Mouse (Mus musculus) heart, embryonic 16.5 days (tissue): ENCODE results near the gene Dnajb11. TPM values are rescaled to one million over a fixed set of nuclear protein-coding genes. Genes with fewer than 3 reads are reported as not detected.
A peak's percentile ranks its signal among the peaks of the same experiment; 100 is the strongest.

Source experiments
- ATAC-seq: fragments of 200-750 bp; cut with Nextera tagmentation; replicated peaks from 2 replicates; pipeline ENCODE4 v1.8.0; 2017; ENCODE audit warnings: moderate number of reproducible peaks; ENCODE audit not compliant: insufficient read depth, low FRiP score; ENCODE audit errors: extremely low read depth
- H3K27ac ChIP-seq: fragments of 300-500 bp; sonication (generic); 2 replicates; pipeline ENCODE4 v1.5.1; 2014; ENCODE audit warnings: mild to moderate bottlenecking, low read length, control low read depth, moderate library complexity
- H3K27me3 ChIP-seq: fragments of 300-500 bp; sonication (generic); 2 replicates; pipeline ENCODE4 v1.6.1; 2014; ENCODE audit warnings: low read length, mixed read lengths; ENCODE audit not compliant: control insufficient read depth, insufficient read depth
- H3K36me3 ChIP-seq: fragments of 300-500 bp; sonication (generic); 2 replicates; pipeline ENCODE4 v1.6.1; 2014; ENCODE audit not compliant: control insufficient read depth, insufficient read depth
- H3K4me1 ChIP-seq: fragments of 300-500 bp; sonication (generic); 2 replicates; pipeline ENCODE4 v1.6.1; 2014; ENCODE audit warnings: low read length, mixed read lengths; ENCODE audit not compliant: control insufficient read depth, insufficient read depth
- H3K4me2 ChIP-seq: fragments of 300-500 bp; sonication (generic); 2 replicates; pipeline ENCODE4 v1.6.1; 2014; ENCODE audit warnings: low read depth, mild to moderate bottlenecking, control low read depth, low read length
- H3K4me3 ChIP-seq: fragments of 300-500 bp; sonication (generic); 2 replicates; pipeline ENCODE4 v1.5.1; 2014; ENCODE audit warnings: mild to moderate bottlenecking, control low read depth, low read length
- H3K9ac ChIP-seq: fragments of 300-500 bp; sonication (generic); 2 replicates; pipeline ENCODE4 v1.6.1; 2014; ENCODE audit warnings: low read length, control low read depth
- H3K9me3 ChIP-seq: fragments of 300-500 bp; sonication (generic); replicated peaks from 2 replicates; pipeline ENCODE4 v1.6.1; 2016; ENCODE audit warnings: low read length; ENCODE audit not compliant: control insufficient read depth
- WGBS: fragments of 180-500 bp; shearing (Covaris S2); extraction: QIAGEN DNeasy Blood & Tissue Kit; methylation state at CpG from one replicate; pipeline ENCODE4 v1.1.7; 2014; 5-methylcytosine and 5-hydroxymethylcytosine counted together
- polyA plus RNA-seq: library from polyadenylated mRNA; unstranded; fragments of >200 nt; fragmentation: Nextera tagmentation; extraction: Ambion mirVana; gene quantifications from 2 replicates; pipeline ENCODE4 v1.2.1, GENCODE M21; 2015

The Dnajb11 gene
- 86.6 and 96.2 TPM in 2 replicates for polyA plus RNA-seq

- H3K9ac ChIP-seq, result peak within 1 kb of the TSS; percentile 86
- H3K36me3 ChIP-seq, result peaks cover 3% of the 10 kb centered on the region
- peaks cover 11% of the 10 kb centered on the region for H3K4me1 ChIP-seq
- peak within 1 kb of the TSS; percentile 92 for H3K4me2 ChIP-seq
- no peaks in the 10 kb centered on the region for H3K27me3 ChIP-seq
- peak within 1 kb of the TSS; percentile 72 for H3K4me3 ChIP-seq
- under 1% methylated on average over 62 of the region's 62 CpGs for WGBS
- peak within 1 kb of the TSS; percentile 88 for H3K27ac ChIP-seq
- H3K9me3 ChIP-seq, result no peaks in the 10 kb centered on the region
- peak; percentile 99 for ATAC-seq
These were observed at the start of gene Dnajb11, which contains the start of gene Tbccd1 for GRCm38 (mm10) chr16:22857431-22858113. TSS of gene Dnajb11 (plus strand) at chr16:22857845. TSS of gene Tbccd1 (minus strand) at chr16:22857669.

GRCm38 (mm10) chr16:22811477-22811876, 46.2 kb upstream of the Dnajb11 start, which contains the start of gene Crygs:
TSS of gene Crygs (minus strand) at chr16:22811577.
- Histone ChIP-seq H3K9me3 (no peaks in the 10 kb centered on the region), H3K4me3 (no peak within 1 kb of the TSS), H3K27ac (no peak within 1 kb of the TSS), H3K4me1 (no peaks in the 10 kb centered on the region), H3K9ac (no peak within 1 kb of the TSS), H3K4me2 (no peak within 1 kb of the TSS), H3K27me3 (0 out of 2 replicates have a peak, but pooled peaks cover 2% of the 10 kb centered on the region), H3K36me3 (peaks cover 6% of the 10 kb centered on the region; the same call in 1 of the 2 replicates)
- 62% methylated on average over 2 of the region's 2 CpGs for WGBS
- no peak for ATAC-seq

- H3K4me1 ChIP-seq, result no peaks in the 10 kb centered on the region
- H3K27me3 ChIP-seq, result no peaks in the 10 kb centered on the region
- H3K36me3 ChIP-seq, result peaks cover 18% of the 10 kb centered on the region
- no peak overlapping the region for H3K9ac ChIP-seq
- H3K9me3 ChIP-seq, result no peaks in the 10 kb centered on the region
- peak; percentile 60; the same call in 1 of the 2 replicates for ATAC-seq
- H3K4me3 ChIP-seq, result no peak overlapping the region
- H3K4me2 ChIP-seq, result no peak overlapping the region
- no peak overlapping the region for H3K27ac ChIP-seq
- 36% methylated on average over 8 of the region's 8 CpGs for WGBS
These were observed 36.9 kb upstream of the Dnajb11 start for GRCm38 (mm10) chr16:22820731-22821130.

- no peak for ATAC-seq
- Histone ChIP-seq H3K4me2 (no peak overlapping the region), H3K27ac (no peak overlapping the region), H3K27me3 (no peaks in the 10 kb centered on the region), H3K4me1 (no peaks in the 10 kb centered on the region), H3K36me3 (peaks cover 20% of the 10 kb centered on the region), H3K9me3 (no peaks in the 10 kb centered on the region), H3K9ac (no peak overlapping the region), H3K4me3 (no peak overlapping the region)
- WGBS, result 88% methylated on average over 3 of the region's 3 CpGs
These were observed 24.6 kb upstream of the Dnajb11 start for GRCm38 (mm10) chr16:22832932-22833525.

- no peak for ATAC-seq
- Histone ChIP-seq H3K4me2 (no peak overlapping the region), H3K9ac (no peak overlapping the region), H3K9me3 (no peaks in the 10 kb centered on the region), H3K27me3 (no peaks in the 10 kb centered on the region), H3K4me1 (peaks cover 18% of the 10 kb centered on the region), H3K27ac (peak overlapping the region; percentile 74), H3K4me3 (no peak overlapping the region), H3K36me3 (peaks cover 14% of the 10 kb centered on the region)
- 50% methylated on average over 3 of the region's 3 CpGs for WGBS
These were observed 18.3 kb upstream of the Dnajb11 start for GRCm38 (mm10) chr16:22839146-22839857.

GRCm38 (mm10) chr16:22842871-22843270, 14.8 kb upstream of the Dnajb11 start:
- Histone ChIP-seq H3K4me2 (no peak overlapping the region), H3K9ac (no peak overlapping the region), H3K9me3 (no peaks in the 10 kb centered on the region), H3K27ac (no peak overlapping the region), H3K27me3 (no peaks in the 10 kb centered on the region), H3K4me1 (peaks cover 23% of the 10 kb centered on the region), H3K4me3 (no peak overlapping the region), H3K36me3 (no peaks in the 10 kb centered on the region)
- WGBS, result 94% methylated on average over 5 of the region's 5 CpGs
- ATAC-seq, result no peak

GRCm38 (mm10) chr16:22844061-22844801, 13.4 kb upstream of the Dnajb11 start:
- no peaks in the 10 kb centered on the region for H3K36me3 ChIP-seq
- ATAC-seq, result peak; percentile 90
- peaks cover 18% of the 10 kb centered on the region for H3K4me1 ChIP-seq
- H3K4me3 ChIP-seq, result peak overlapping the region; percentile 54
- H3K27ac ChIP-seq, result peak overlapping the region; percentile 49
- WGBS, result 3% methylated on average over 26 of the region's 26 CpGs
- H3K27me3 ChIP-seq, result no peaks in the 10 kb centered on the region
- H3K9me3 ChIP-seq, result no peaks in the 10 kb centered on the region
- peak overlapping the region; percentile 74 for H3K9ac ChIP-seq
- H3K4me2 ChIP-seq, result peak overlapping the region; percentile 63

- no peak for ATAC-seq
- Histone ChIP-seq H3K4me2 (peak overlapping the region; percentile 63), H3K36me3 (no peaks in the 10 kb centered on the region), H3K27me3 (no peaks in the 10 kb centered on the region), H3K9me3 (no peaks in the 10 kb centered on the region), H3K4me1 (peaks cover 14% of the 10 kb centered on the region), H3K4me3 (peak overlapping the region; percentile 54), H3K9ac (peak overlapping the region; percentile 74), H3K27ac (peak overlapping the region; percentile 49; the same call in 1 of the 2 replicates)
- WGBS, result 70% methylated on average over 5 of the region's 5 CpGs
These were observed 12.8 kb upstream of the Dnajb11 start for GRCm38 (mm10) chr16:22844834-22845233.
